Mouse (Mus musculus) Muller cell, postnatal 12 days (primary cell): Measurements from ENCODE around the gene Acot5.
A peak's percentile ranks its signal among the peaks of the same experiment; 100 is the strongest.
"Not testable (repeated sequence)": the region's sequence is repeated elsewhere in the genome, so short reads cannot be mapped to it uniquely, and the experiment has no call there.

ENCODE experiments used
- DNase-seq: peaks from one replicate; pipeline ENCODE4 v3.0.0-alpha.2; 2015; ENCODE audit errors: inconsistent ontology term

Acot5 gene

DNA sequence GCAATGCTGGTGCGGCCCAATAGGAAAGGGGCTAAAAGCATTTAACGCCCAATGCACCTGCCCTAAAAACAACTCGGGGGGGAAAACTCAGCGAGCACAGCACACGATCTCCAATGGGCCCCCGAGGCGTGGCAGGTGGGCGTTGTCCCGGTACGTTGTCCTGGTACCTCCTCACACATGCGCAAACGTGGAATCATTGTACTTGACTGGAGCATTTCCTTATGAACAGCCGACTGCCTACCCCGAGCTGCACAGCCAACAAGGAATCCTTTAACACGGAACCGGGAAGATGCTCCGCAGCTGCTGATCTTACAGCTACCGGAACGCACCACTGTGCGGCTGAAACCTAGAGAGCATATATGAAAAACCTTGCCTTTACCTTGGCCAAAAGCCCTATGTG, 6.8 kb upstream of the Acot5 start:
- DNase-seq: no peak

DNA sequence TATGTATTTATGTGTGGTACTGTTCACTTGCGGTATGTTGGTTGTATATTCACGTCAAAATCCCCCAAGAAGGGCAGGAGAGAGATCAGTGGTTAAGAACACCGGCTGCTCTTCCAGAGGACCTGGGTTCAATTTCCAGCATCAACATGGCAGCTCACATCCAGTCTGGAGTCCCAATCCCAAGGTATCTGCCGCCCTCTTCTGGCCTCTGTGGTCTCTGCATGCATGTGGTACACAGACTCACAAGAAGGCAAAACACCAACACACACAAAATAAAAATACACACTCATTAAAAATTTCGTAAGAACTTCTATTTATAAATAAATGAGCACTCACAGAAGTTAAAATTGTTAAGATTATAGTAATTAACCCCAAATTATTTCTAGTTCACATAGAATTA, 5.9 kb upstream of the Acot5 start:
- DNase-seq: no peak

DNA sequence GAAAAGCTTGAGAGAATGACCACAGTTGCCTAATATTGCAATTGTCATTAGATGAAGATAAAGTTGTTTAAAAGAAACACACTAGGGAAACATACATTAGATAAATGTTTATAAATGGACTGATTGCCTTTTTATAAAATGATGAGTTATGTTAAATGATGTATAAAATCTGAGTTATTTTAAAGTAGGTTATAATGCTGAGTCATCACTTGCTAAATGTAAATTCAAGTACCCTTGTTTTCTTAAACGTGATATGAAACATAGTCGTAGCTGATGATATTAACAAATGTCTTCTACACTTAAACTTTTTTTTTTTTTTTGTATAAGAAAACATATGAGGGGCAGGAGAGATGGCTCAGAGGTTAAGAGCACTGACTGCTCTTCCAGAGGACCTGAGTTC, 5.3 kb upstream of the Acot5 start:
- DNase-seq: no peak

DNA sequence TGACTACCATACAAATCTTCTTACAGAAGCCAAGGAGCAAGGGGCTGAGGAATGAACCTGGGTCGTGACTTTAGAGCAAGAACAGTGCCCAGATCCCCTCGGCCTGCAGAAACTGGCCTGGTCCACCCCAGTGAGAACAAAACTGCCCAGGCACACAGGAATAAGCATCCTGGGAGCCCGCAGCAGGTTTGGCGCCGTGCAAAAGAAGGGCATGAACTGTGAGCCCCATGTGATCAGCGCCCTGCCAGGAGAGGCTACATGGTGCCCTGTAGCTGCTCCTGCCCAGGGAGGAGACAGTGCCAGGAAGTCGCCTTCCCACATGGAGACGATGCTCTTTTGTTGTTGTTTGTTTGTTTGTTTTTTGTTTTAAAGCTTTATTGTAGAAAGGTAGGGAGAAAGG, 4.5 kb upstream of the Acot5 start:
- DNase-seq: no peak

DNA sequence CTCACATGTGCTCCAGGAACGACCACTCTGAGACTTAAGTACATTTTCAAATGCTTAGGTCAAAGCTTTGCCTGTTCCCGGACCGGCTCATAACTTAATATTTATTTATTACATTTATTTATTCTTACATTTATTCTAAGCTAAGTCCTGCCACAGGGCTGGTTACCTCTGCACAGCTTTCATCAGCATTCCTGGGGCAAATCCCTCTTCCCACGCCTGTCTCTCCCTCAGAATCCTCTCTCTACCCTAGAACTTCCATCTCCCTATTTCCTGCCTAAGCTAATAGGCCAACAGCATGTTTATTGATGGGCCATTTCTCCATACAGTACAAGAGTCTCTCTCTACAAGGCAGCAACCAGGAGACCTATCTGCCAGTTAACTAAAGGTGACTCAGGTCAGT, 1.4 kb upstream of the Acot5 start:
- DNase-seq: no peak

DNA sequence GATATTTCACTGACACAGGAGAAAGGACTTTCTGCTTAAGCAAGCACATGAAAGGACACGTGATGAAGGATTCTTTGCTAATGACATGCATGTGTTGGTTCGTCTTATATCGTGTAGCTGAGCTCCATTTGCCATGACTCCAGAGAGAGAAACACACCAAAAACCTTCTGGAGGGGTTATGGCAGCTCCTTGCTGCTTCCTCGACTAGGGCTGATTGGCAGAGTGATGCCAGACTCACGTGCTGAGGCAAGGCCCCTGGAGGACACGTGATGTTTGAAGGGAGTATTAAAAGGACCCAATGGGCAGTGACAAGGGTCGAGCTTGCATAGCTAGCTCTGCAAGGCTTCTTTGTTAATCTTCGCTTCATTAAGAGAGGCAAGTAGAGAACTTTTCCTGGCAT, 829 bp upstream of the Acot5 start:
- no peak for DNase-seq

DNA sequence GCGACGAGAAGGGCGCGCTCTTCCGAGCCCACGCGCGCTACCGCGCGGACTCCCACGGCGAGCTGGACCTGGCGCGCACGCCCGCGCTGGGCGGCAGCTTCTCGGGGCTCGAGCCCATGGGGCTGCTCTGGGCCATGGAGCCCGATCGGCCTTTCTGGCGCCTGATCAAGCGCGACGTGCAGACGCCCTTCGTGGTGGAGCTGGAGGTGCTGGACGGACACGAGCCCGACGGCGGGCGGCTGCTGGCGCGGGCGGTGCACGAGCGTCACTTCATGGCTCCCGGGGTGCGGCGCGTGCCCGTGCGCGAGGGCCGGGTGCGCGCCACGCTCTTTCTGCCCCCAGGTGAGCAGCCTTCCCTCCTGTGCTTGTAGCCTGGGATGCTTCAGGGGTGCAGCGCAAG, 457 bp downstream of the Acot5 start:
- DNase-seq: not testable (repeated sequence)

DNA sequence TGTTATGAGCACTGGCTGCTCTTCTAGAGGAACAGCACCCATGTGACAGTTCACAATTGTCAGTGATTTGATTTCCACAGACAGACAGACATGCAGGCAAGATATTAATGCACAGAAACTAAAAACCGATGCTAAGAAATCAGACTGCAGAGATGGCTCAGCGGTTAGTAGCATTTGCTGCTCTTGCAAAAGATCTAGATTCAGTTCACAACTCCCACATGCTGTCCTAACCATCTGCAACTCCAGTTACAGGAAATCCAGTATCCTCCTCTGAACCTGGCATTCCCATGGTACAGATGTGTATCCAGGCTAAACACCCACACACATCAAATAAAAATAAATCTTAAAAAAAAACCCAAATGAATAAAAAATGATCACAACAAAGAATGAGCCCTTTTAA, 2.6 kb downstream of the Acot5 start:
- no peak for DNase-seq

DNA sequence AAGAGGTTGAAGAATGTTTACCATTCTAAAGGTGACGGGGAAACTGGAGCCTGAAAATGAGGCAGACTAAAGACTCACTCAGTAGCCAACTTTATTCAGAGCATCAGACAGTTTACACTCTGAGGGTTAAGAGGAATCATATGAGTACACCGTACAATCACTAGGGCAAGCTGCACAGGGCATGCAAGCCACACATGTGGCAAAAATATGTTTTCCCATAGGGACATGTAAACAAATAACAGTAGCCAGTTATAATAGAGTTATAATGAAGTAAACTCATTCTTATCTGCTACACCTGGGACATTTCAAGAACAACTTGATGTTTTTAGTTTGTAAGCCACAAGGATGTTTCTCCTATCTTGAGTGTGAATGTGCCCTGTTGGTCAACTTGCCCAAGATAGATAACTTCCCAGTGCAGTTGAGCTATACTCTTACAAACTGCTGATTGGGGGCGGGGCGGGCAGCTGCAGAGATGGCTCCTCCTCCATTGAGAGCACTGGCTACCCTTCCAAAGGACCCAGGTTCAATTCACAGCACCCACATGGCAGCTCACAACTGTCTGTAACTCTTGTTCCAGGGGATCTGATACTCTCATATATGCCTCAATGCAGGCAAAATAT, 8.4 kb downstream of the Acot5 start:
- DNase-seq: no peak

DNA sequence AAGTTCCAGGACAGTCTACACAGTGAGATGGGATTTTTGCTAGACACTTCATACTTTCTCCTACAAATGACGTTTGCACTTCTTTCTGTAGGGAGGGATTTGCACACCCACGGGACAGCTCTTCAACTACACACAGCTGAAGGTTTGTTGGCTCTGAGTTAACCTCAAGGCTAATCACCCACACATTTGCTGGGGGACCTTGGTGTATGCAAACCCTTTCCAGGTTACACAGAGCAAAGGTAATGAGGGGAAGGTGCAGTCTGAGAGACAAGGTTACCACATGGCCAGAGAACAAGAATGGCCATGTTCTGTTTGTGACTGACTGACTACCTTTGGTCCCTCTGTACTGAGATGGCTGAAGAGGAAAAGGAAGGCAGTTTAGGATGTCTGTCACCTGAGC, 14.7 kb downstream of the Acot5 start:
- DNase-seq: no peak

DNA sequence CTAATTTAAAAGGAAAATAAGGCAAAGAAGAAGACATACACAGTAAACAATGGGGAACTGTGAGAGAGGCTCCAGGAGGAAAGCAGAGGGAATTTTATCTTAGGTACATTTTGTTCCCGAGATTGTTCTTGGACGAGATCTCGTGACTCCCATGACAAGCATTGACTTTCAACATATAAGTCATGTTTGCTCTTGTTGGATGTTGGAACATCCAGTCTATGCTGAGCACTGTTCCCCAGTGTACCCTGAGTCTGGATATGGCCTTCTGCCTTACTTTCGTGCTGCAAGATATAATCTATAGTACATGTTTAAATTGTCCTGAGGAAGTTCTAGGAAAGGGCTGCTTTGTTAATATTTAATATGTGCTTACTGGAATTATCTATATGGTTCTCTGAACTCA, 15.5 kb downstream of the Acot5 start:
- no peak for DNase-seq

DNA sequence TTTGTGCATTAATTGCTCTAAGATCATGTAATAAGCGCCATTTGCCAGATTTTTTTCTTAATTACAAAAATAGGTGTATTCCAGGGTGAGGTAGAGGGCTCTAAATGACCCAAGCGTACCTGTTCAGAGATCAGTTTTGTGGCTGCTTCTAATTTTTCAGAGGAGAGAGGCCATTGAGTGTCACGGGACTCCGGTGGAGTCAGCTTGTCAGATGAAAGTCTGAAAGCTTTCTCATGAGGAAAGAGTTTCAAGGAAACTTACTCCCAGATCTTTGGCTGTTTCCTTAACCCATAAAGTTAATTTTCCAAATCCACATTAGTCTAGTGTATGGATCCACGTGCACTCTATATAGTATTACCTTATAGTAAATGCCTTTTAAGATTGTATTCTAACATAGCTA, 25.5 kb downstream of the Acot5 start:
- DNase-seq: not testable (repeated sequence)

DNA sequence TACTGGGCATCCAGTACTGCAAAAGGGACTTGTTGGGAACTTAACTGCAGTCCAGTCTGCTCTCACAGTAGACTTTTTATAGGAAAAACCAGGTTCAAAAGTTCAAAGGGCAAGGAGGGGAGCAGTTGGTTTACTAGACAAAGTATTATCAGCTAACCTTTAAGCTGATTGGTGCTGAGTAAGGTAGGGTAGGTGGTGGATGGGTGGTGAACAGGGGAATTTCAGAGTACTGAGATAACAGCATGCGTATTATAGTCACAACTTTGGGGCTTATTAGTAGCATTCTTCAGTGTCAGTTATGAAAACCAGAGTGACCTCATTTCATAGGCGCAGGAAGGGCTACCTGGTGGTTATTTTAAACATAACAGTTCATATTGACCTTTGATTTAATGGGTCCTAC, 30.5 kb downstream of the Acot5 start:
- DNase-seq: no peak

DNA sequence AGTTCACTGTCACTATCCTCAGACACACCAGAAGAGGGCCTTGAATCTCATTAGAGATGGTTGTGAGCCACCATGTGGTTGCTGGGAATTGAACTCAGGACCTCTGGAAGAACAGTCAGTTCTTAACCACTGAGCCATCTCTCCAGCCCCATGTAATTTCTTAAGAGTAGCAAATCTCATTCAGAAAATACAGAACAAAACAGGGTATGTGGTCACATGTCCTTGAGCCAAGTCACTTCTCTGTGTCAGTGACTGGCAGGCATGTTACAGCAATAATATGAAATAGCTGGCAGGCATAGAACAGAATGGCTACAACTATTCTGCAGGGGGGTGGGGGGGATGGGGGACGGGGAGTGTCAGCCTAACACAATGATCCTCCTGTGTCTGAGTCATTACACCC, 30.9 kb downstream of the Acot5 start:
- no peak for DNase-seq

DNA sequence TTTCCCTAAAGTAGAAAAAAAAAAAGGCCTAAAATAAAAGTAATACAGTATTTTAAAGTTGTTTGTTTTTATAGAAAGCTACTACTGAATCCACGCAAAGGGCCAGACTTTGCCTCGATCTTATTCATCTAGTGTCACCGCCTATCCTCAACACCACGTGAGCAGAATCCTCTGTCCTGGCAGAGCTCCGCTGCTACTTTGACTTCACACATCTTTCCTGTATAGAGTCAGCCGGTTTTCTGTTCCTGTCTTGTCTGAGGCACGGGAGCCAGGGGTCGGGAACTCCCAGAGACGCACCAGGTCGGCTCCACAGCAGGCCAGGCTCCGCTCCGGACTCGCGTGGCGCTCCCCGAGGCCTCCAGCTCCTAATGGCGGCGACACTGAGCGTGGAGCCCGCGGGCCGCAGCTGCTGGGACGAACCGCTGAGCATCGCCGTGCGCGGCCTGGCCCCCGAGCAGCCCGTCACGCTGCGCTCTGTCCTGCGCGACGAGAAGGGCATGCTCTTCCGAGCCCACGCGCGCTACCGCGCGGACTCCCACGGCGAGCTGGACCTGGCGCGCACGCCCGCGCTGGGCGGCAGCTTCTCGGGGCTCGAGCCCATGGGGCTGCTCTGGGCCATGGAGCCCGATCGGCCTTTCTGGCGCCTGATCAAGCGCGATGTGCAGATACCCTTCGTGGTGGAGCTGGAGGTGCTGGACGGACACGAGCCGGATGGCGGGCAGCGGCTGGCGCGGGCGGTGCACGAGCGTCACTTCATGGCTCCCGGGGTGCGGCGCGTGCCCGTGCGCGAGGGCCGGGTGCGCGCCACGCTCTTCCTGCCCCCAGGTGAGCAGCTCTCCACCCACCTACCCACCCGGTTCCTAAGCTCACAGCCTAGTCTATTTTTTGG, 31.7 kb downstream of the Acot5 start, which contains the start of gene Acot6:
Acot6 (plus strand) TSS at position 51 of the 889 bp plus-strand sequence.
- DNase-seq: peak; percentile 66

DNA sequence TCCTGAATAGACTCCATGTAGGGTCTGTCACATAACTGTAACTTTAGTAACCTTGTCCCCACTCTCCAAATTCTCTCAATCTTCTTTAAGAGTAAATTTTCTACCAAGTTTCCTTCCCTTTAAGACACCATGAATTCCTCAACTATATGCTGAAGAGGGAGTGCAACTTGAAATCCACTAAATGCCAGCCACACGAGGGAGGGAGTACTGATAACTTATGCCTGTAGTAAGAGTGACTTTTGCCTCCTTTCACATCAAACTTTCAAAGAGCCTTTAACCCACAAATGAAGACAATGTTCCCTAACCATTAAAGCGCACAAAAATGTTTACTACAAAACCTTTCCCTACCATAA, 32.3 kb downstream of the Acot5 start:
- no peak for DNase-seq

DNA sequence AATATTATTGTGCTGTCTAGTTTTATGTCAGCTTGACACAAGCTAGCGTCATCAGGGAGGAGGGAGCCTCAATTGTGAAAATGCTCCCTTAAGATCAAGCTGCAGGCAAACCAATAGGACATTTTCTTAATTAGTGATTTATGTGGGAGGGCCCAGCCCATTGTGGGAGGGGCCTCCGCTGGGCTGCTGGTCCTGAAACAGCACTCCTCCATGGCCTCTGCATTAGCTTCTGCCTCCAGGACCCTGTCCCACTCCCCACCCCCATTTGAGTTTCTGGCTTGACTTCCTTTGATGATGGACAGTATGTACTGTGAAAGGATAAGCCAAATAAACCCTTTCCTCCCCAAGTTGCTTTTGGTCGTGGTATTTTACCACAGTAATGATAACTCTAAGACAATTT, 37.9 kb downstream of the Acot5 start:
- DNase-seq: no peak

DNA sequence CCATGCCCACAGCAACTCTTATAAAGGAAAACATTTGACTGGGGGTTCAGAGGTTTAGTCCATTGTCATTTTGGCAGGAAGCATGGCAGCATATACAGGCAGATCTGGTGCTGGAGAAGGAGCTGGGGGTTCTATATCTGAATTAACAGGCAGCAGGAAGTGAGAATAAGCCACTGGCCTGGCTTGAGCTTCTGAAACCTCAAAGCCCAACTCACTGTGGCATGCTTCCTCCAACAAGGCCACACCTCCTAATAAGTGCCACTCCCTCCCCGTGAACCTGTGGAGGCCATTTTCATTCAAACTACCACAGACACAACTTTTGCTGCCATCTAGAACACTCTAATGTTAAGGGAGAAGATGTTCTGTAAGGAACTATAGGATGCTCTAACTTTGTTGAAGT, 38.6 kb downstream of the Acot5 start:
- DNase-seq: no peak

DNA sequence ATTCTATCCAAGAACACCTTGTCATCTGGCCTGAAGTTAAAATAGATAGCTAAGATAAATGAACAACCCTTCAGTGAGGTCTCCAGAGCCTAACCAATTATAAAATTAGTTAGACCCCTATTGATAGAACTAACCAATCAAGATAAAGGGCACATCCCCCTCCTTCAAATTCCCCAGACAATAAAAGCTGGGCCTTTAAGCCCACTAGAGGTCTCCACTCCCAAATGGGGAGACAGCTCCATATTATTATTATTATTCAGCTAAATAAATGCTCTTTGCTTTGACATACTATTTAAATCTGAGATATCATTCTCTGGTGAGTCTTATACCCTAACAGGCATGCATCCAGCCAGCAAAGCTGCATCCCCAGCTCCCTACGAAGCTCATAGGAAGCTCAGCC, 40.8 kb downstream of the Acot5 start:
- DNase-seq: no peak

DNA sequence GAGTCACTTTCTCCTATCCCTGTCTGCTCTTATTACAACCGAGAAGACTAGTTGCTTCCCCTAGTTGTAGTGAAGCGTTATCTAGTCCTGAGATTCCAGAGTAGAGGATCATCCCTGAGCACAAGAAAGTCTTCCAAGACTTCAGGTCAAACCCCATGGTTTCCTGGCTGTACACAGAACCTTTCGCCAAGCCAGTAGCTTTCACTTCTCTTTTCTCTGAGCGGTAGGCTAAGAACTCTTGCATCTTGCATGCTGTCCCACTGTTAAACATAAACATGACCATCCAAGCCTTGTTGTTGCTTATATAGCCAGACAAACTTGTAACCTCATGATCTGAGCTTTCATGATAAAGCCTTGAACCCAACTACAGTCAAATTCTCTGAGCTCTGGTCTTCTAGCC, 41.7 kb downstream of the Acot5 start:
- no peak for DNase-seq

DNA sequence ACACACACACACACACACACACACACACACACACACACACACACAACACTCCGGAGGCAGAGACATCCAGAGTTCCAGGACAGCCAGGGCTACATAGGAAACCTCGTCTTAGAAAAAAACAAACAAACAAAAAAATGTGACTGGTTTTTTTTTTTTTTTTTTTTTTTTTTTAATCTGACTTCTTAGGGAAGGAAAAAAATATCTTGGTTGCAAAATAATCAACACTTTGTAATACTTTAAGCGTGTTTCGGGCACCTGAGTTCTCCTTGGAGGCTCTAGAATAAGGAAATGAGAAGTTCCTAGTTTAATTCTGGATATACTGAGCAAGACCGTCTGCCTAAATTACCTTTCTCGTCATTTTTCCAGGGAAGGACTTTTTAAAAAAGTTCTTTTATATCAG, 44.6 kb downstream of the Acot5 start:
- DNase-seq: peak; percentile 11

DNA sequence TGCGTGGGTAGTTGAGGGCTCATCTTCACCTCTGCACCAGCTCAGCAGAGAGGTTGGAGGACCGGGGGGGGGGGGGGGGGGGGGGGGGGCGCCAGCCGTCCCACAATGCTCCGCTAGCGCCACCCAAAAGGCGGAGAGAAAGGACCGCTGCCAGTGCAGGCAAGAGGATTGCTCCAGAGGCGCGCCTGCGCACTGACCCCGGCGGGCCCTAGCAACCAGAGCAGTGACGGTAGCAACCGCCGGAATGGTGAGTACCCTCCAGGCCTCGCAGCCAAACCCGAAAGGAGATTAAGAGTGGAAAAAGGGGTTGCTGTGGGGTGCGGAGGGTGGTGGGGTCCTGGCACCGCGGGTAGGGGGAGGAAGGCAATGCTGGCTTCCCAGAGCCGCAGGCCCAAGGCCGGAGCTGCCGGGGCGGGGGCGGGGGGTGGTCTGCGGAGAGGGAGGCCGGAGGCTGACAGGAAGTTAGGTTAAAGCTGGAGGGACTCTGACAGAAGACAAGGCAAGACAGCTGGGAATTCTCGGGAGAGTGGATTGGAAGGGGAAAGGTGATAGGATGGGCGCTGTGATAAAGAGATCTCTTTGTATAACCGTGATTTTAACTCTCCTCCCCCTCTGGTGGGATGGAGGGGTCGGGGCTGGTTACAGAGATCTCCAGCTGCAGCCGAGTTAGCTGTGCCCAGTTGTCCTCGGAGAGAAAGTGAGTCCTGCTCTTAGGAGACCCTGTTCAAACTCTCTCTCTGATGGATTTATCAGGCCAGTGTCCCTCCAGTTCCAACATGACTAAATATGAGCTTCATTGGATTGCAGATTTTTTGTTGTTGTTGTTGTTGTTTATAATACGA, 45.2 kb downstream of the Acot5 start, which contains the start of gene Dnal1:
Dnal1 (plus strand) TSS at position 214 of the 842 bp plus-strand sequence.
- peak; percentile 96 for DNase-seq

DNA sequence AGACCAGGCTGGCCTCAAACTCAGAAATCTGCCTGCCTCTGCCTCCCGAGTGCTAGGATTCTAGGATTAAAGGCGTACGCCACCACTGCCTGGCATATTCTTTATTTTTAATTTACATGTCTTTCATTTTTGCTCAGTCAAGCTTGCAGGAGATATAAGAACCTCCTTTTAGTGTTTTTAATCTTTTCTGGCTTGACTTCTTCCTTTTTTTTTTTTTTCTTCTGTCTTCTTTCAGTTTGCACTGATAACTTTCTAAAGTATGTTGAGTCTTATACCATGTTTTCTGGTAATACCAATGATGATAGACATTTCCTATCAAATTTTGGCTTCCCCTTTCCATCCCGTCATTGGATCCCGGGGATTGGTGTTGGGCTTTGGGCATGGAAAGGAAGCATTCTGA, 50.5 kb downstream of the Acot5 start:
- DNase-seq: no peak
